Mouse (Mus musculus): ENCODE data around the gene Kcnk5. TPM values are rescaled to one million over a fixed set of nuclear protein-coding genes. Genes with fewer than 3 reads are reported as not detected.

Kcnk5 gene
- total RNA-seq, 2 experiments from 2014 or later, result 4.3 to 10.7 TPM

DNA sequence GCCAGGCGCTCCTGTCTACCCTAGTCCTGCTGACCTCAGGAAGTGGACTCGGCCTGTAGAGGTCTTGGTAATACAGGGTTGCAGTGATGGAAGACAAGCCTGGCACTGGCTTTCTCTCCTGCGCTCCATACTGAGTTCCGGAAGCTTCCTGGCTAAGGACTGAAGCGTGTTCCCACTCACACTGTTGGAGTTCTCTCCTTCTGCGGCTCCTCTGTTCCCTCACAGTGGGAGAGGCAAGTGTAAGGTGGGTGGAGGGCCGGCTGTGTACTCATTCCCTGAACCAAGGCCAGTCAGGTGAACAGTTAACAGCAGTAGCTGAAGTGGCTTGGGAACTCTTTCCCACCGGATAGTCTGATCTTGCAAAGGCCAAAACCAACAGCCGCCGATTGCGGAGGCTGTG lies 61.6 kb downstream of the Kcnk5 start:
- no peak for DNase-seq (ENCODE audit: low spot score in 2 of 2)

DNA sequence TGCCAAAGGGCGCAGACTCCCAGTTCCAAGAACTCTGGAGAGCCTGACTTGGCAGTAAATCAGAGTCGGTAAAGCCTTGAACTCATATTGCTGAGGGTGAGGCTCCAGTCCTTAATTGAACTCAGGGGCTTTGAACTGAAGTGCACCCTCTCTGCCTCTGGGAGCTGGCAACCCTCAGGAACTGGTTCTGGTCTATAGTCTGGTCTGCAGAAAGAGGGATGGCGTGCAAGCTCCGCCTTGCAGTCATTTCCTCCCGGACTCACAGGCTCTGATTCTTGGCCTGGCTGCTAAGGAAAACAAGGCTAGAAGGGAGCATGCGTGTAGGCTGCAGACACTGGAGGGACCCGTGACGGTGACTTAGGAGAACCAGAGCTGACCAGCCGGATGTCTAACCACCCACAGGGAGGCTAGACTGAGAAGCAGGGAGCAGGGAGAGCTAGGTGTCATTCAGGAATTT lies 65.4 kb downstream of the Kcnk5 start:
- DNase-seq (ENCODE audit: low spot score in 2 of 2), result peak in 1 of 2 experiments; percentile 23

DNA sequence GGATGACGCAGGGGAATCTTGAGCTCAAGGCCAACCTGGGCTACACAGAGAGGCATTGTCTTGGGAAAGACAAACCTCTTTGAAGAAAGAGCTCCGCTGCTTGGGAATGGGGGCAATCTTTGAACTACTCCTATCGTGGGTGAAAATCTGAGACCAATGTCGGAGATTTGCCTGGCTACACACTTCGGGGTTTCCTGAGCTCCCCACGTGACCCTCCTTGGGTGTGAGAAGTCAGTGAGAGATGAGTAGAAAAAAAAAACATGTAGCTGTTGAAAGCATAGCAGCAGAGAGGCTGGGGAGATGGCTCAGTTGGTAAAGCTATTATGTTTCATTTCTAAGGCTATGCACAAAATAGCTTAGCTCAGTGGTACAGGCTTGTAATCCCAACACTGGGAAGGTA lies 66.7 kb downstream of the Kcnk5 start:
- no peak for DNase-seq (ENCODE audit: low spot score in 2 of 2)

DNA sequence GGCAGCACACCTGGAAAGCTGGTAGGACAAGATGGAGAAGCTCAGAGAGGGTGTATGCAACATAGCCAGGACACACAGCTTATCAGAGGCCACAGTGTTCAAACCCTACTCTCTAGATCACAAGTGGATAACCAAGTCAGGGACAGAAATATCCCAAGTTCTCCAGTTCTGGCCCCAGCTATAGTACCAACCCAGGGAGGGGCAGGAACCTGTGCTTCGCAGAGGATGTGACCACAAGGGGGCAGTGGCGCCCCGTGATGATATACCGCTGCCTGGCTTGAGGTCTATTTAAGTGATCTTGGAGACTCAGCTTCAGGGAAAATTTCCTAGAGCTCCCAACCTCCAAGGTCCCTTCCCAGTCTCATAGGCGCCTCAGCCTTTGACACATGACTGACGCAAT lies 67.6 kb downstream of the Kcnk5 start:
- DNase-seq (ENCODE audit: low spot score in 2 of 2), result peak; percentile 90 to 92

DNA sequence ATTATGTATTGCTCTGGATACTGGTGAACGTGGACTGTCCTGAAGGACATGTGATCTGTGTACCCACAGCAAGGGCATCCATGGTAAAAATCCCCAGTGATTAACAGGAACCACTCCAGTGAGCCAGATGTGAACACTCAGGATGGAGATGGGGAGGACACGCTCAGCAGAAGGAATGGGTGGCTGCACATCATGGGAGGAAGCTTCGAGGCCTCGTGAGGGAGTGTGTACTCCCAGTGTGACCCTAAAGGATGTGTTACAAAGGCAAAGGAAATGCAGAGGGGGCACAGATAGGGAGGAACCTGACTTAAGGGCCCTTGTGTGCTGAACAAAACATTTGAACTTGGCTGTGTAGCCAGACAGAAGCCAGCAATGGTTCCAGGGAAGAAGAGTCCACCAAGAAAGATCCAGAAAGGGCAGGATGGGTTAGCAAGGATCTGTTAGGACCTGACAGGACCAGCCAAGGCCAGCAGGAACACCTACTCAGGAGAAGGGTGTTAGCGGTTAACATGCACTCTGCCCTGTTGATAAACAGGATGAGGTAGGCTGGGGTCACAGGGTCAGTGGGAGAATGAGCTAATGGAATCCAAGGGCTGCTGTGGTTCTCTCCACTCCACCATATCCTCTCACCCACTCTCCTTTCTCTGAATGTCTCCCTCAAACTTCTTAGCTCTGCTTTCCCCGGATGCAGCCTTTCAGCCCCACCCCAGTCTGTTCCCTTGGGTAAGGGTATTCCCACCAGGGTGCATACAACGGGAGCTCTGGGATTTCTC lies 68.2 kb downstream of the Kcnk5 start:
- no peak for DNase-seq (ENCODE audit: low spot score in 2 of 2)

DNA sequence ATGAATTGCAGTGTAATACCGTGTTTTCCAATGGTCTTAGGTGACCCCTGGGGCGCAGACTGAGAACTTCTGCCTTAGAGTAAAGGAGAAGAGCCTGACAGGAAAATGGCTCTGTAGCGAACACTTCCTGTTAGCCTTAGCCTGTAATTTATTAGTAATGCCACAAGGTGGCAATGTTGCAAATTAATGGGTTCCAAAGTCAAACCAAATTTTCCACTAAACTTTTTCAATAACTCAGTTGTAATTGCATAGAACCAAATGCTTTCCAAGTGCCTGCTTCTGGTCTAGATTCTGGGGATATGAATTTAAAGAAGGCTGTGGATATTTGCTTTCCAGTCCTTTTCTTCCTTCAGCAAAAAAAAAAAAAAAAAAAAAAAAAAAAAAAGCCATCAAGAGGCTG lies 69.4 kb downstream of the Kcnk5 start:
- DNase-seq (ENCODE audit: low spot score in 2 of 2), result no peak

DNA sequence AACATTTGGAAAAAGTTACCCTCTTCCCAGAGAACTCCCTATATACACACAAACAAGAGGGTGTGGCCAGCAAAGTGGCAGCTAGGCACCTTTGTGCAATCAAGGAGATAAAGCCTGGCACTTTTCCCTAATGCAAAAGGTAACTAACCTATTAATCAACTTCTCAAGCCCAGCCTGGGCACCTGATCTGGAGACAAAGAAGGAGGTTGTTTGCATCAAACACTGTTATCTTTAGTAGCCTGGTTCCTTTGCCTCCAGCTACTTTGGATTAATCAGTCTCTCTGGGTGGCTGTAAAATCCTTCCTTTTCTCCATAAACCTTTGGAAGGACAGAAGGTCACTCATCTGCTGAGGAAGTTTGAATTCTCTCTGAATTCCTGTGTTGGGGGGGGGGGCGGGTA lies 70.7 kb downstream of the Kcnk5 start:
- no peak for DNase-seq (ENCODE audit: low spot score in 2 of 2)

DNA sequence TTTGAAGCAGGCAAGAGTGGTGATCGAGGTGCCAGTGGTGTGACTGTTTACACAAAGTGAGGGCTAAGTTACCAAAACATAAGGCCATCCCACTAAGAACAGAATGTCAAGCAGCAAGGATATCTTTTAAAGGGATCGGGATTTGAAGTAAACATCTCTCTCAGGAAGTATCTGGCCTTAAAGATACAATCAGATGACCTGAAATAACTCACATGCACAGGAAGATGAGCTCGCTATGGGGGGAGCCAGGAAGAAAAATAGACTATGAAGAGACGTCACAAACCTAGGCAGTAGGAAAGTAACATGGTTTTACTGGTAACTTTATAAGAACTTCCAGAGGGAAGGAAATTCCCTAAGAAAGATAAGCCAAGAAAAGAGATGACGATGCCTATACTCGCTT lies 75.3 kb downstream of the Kcnk5 start:
- no peak for DNase-seq (ENCODE audit: low spot score in 2 of 2)

DNA sequence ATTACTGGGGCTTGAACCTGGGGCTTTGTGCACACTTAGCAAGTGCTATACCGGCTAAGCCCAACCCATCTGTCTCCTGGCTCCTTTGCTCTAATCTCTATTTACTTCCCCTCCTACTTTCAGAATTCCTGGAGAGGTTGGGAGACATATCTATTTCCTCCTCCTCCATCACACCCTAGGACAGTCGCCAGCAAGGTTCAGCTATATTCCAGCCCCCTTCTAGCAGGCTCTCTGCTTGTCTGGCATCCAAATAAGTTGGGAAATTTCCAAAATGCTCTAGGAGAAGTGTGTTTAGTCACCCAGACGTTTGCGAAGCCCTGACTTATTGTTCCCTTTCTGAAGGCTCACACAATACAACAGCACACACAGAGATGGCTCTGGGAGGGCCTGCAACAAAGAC lies 78.4 kb downstream of the Kcnk5 start:
- no peak for DNase-seq (ENCODE audit: low spot score in 2 of 2)

DNA sequence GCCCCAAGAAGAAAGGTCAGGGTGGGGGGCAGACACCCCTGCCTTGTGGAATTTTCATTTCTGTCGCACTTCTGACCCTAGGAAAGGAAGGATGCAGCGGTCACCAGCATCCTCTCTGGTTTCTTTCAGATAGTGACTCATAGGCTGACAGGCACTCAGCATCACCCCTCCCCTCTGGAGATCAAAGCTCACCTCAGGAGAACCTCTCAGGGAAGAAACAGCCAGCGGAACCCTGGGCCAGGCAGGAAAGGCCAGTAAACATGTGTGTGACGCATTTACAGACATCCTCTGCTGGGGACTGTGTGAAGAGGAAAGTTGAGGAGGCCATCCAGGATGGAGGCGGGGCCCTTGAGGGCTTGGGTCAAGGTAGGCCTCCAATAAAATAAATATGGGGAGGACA lies 83.5 kb downstream of the Kcnk5 start:
- DNase-seq (ENCODE audit: low spot score in 2 of 2), result no peak

DNA sequence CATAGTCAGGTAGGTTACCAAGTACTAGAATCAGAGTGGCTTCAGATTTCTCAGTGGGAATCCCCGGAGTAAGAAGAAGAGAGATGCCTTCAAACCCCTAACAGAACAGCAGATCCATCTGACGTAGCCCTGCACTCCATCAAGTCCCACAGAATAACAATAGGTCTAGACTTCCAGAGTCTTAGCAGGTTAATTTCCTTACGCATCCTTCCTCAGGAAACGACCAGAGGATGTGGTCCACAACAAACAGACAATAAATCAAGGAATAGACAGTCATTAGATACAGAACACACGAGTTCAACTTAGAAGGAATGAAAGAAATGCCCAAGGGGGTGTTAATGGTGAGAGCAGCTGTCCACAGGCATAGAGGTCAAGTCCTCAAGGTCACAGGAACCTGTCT lies 86.7 kb downstream of the Kcnk5 start:
- no peak for DNase-seq (ENCODE audit: low spot score in 2 of 2)

DNA sequence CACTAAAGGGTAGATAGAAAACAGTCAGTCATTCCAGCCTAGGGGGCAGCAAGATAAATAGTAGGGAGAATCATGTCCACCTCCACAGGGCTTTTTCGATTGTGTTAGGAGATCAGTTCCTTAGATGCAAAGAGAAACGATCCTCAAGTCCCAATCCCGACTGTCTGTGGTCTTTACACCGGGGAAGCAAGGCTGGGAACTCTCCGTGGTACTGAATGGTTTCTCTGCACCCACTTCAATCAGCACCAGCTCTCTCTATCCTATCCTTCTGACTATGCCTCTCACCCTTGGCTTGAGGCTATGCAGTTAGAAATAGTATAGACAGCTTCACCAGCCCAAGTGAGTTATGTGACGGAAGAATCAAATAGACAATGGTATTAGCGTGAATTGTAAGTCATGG lies 88.1 kb downstream of the Kcnk5 start:
- peak in 1 of 2 experiments; percentile 31 for DNase-seq (ENCODE audit: low spot score in 2 of 2)

Other genes starting within 250 kb of the Kcnk5 start
- 10 to 100 TPM; 17.5 to 30.5 TPM for gene Gng2, start 204.2 kb downstream of the Kcnk5 start, total RNA-seq (2021)
- gene Saysd1, start 43.3 kb downstream of the Kcnk5 start, total RNA-seq (2021), result 1 to 10 TPM; 5.1 to 7.8 TPM
- not detected for gene Kcnk16, start 87.4 kb upstream of the Kcnk5 start, total RNA-seq (2021)
- gene Nudt13, start 112.9 kb upstream of the Kcnk5 start, total RNA-seq (2021), result 10 to 100 TPM; 43.3 to 70.4 TPM
- 10 to 100 TPM; 32.9 to 42.8 TPM for gene Ecd, start 166.3 kb upstream of the Kcnk5 start, total RNA-seq (2021)
- 10 to 100 TPM; 37.1 to 43.7 TPM for gene Fam149b, start 166.4 kb upstream of the Kcnk5 start, total RNA-seq (2021)
- 10 to 100 TPM; 28.3 to 33.5 TPM for gene Dnajc9, start 207.1 kb upstream of the Kcnk5 start, total RNA-seq (2021)
- gene Mrps16, start 211.8 kb upstream of the Kcnk5 start, total RNA-seq (2021), result 10 to 100 TPM; 61.3 to 67.1 TPM